Mouse (Mus musculus) testis, postnatal 14 days (tissue): ENCODE results near the gene Tarbp1.

Source experiments
- DNase-seq: peaks from one replicate; pipeline ENCODE4 v3.0.0; 2021; ENCODE audit warnings: low spot score

The Tarbp1 gene

DNA sequence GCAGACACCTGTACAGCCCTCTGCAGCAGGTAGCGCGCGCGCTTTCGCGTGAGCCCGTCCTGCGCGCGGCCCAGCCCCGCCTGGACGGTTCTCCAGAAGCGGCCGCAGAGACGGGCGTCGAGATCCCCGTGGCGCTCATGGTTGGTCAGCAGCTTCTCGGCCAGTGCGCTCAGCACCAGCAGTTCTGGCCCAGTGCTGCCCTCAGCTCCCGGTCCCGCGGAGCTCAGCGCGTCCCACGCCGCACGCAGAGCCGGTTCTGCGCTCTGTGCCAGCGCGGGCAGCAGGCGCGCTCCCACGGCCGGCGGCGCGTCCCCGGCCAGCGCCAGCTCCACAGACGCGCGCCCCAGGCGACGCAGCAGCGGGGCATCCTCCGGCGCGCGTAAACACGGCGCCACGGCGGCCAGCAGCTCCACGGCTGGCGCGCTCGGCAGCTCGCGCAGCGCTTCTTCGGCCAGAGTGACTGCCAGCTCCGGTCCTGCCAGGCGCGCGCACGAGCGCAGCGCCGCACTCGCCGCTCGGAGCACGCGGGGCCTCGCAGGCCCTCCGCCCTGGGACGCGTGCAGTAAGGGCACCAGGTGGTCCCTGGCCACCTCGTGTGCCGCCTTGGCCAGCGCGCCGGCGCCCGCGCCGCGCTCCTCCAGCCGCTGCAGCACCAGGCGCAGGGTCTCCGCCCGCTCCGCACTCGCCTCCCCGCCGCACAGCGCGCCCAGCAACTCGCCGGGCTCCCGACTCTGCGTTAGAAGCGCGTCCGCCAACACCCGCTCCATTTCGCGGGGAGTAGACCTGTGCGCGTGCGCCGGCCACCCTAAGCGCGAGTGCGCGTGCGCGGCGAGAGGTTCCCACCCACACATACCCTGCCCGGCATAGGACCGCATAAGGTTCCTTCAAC lies at the start of gene Tarbp1:
TSS of gene Tarbp1 (minus strand) at position 767 of the 889 bp plus-strand sequence.
- DNase-seq = peak; percentile 85

DNA sequence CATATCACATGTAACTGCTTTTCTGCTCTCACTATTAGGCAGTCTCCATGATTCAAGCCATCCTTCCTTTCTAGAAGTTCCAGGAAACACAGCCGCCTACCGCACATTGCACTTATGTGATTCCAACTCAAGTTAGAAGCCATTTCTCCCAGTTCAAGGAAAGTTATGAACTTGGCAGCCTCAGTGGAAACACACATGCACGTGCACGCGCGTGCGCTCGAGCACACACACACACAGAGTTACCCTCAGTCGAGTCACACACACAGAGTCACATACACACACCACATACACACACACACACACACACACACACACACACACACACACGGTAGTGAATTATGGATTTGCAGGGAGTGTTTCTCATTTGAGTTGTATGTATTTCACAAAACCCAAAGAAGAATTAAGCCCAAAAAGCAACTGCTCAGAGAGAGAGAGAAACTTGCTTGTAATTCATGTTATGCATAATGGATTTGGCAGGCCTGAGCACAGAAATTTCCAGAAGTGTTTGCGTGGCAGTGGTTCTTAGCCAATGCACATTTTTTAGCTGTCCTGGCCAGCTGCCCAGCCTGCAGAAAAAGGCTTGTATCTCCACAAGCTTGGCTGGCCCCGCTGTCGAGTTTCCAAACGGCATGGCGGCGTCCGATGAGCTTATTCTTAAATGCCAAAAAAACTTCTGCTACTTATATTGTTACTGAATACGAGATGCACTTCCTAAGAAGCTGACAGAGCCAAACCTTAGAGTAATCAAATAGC lies 49.5 kb upstream of the Tarbp1 start:
- DNase-seq = peak; percentile 74

DNA sequence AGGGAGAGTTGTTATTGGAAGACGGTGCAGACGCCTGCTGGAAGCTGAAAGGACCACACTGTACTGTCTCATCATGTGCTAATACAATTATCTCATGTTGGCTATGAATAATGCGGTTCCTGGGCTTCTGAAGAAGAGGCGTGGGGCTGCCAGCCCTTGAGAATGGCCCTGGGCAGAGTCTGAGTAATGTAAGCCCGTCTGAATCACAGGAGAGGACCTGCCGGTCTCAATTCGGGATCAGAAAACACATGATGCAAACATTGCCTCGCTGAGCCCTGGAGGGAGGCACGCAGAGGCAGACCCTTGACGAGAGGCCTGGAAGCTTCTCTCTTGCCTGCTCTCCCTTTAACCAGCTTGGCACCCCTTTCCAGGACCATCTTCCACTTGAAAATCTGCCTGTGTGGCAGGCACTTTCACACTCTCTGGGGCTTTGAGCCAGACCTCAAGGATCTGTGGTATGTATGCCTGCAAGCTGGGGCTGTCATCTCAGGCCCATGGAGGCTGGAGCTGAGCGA lies 48.3 kb upstream of the Tarbp1 start:
- DNase-seq = no peak

DNA sequence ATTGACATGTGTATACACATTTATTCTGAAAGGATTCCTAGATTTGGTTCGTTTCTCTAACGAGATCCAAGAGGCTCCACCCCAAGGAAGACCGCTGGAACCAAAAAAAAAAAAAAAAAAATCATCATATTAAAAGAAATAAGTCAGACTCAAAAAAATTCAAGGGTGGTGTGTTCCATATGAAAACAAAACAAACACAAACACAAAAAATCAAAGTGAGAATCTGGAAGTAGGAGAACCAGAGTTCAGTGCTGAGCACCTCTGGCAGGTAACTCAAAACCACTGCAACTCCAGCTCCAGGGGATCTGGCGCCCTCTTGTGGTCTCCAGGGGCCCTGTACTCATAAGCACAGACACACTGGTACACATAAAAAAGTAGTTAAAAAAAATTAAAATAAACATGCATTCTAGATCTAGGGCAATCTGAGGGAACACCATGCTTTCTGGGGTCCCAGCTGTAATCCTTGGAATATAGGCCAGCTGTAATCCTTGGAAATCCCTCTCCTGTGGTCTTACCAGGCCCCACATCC lies 44.6 kb upstream of the Tarbp1 start:
- DNase-seq = no peak

DNA sequence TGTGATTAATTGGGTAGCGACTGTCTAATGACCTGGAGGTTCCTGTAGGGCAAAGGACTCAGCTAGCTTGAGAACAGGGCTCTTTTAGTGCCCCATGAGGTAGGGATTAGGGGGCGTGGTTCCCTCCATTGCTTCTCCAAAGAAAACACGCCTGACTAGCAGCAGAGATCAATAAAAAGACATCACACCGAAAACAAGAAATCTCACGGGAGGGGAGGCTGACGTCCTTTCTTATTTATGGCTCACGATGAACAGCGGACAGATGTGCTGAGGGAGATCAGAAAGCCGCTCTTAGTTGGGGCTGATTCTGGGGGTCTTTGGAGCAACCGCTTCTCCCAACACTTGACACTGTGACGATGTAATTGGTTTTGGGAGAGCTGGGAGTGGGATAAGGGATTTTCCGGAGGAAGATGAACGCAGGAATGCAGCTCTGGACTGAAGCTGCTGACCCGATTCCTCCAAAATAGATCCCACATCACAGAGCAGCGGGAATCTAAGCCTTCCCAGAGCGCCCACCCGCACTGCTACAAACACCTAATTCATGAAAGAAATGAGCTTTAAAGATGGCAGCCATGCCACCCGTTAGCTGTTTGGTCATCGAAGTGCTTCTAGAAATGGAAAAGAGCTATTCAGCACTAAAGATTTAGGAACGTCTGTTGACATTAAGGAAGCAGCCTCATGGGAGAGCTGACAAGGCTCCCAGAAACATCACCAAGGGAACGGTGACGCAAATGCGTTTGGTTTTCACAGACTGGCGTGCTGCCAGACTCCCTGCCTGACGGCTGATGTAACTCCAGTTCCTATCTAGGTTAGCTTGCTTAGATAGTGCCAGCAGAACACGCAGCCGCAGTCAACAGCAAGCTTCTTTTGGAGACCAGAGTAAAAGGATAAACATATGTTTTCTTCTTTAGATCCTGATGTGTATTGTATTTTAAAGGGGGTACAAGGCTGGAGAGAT lies 42.0 kb upstream of the Tarbp1 start:
- DNase-seq = peak; percentile 74

DNA sequence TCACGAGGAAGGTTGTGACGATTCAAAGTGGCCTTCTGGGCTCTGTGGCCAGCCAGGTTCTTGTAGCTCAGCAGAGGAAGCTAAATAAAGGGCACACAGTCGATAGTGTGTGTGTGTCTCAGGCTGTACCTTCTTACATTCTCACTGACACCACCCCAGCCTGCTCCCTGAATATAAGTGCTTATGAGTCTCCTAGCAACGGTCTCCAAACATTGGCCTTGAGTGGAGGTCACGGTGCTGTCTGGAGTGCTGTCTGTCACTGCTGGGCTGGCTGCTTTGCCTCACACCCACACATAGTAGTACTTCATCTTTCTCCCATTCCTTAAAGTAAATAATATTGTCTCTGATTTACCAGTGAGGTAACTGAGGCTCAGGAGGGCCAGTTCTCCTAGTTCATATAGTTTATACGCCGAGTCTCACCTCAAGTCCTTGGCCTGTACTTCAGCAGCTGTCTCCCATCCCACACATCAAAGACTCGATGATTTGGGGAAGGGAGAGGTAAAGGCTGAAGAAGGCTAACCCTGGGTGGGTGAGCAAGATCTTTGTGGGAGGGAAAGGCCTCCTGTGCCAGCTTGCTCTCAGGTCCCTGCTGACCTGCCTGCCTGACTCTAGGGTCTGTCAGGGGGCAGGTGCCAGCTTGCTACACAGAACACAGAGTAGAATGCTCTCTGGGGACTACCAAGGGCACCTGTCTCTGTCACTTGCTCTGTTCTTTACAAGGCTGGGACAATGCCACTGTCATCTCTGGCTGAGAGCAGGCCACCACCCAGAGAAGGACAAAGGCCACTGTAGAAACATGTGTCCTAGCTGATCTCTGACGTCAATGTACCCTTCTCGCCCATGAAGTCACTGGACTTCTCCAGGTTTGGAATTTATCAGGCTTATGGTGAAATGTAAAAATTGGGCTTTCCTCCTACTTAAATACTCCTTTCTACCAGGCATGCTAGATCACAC lies 39.4 kb upstream of the Tarbp1 start:
- DNase-seq = no peak

DNA sequence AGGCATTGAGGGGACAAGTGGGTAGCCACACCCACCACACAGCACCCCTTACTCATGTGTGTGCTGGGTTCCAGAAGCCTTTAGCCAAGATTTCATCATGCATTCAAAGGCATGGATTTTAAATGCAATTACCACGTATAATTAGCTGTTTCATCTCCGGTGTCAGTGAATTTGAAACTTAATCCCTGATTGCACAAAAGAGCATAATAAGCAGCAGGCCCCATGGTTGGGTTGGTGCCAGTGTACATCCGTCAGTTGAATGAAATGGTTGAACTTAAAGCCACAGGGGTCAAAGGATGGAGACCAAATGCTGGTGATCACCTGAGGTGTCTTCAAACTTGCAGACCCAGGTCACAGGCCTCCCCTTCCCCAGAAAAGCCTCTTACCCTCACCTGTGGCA lies 36.0 kb upstream of the Tarbp1 start:
- DNase-seq = no peak

DNA sequence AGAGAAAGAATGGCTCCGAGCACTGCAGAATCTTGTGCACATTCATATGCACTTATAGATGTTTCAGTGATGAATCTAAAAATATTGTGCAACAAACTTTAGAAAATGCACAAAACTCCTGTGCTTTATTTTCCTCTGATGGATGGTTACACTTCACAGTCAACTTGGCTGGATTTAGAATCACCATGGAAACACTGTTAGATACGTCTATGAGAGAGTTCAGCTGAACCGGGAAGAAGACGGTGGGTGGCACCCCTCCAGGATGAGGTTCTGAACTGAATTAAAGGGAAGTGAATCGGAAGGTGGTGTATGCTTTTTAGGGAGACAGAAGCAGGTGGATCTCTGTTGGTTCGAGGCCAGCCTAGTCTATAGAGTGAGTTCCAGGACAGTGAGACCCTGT lies 34.8 kb upstream of the Tarbp1 start:
- DNase-seq = no peak

DNA sequence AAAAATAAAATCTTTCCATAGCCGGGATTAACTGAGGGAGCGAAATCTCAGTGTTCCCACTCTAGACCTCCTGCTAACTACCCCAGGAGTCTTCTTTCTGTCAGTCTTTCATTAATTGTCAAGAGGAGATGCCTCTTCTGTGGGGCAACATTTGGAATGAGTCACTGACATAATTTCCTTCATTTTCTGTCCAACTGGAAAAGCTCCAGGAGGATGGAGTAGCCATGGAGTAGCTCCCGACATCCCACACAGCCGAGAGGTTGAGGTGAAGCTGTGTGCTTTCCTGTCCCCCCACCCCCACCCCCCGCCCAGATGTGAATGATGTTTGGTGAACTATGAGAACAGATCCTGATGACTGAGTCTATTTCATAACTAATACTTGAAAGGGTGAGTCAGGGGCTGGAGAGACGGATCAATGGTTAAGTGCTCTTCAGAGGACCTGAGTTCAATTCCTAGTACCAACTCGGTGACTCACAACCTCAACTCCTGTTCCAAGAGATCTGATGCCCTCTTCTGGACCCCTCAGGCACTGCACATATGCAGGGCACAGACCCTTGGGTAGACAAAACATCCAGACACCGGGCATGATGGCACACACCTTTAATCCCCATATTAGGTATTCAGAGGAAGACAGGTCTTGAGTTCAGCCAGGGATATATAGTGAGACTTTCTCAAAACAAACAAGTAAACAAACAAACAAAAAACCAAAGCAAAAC lies 34.2 kb upstream of the Tarbp1 start:
- no peak for DNase-seq

DNA sequence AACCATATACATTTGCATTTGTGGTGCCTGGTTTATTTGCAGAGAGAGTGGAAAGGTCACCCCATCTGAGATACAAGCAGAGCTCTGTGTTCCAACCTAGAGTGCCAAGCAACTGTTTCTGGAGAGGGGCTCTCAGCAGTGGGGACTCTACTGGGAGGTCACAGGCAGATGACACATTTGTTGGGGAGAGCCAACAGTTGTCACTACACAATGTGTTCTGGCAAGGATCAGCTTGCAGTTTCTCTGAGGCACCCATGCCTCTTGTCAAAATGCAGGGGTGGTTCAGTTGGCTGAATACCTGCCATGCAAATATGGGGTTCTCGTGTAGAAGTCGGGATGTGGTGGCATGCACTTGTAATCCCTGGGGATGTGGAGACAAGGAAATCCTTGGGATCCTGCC lies 33.4 kb upstream of the Tarbp1 start:
- DNase-seq = no peak

DNA sequence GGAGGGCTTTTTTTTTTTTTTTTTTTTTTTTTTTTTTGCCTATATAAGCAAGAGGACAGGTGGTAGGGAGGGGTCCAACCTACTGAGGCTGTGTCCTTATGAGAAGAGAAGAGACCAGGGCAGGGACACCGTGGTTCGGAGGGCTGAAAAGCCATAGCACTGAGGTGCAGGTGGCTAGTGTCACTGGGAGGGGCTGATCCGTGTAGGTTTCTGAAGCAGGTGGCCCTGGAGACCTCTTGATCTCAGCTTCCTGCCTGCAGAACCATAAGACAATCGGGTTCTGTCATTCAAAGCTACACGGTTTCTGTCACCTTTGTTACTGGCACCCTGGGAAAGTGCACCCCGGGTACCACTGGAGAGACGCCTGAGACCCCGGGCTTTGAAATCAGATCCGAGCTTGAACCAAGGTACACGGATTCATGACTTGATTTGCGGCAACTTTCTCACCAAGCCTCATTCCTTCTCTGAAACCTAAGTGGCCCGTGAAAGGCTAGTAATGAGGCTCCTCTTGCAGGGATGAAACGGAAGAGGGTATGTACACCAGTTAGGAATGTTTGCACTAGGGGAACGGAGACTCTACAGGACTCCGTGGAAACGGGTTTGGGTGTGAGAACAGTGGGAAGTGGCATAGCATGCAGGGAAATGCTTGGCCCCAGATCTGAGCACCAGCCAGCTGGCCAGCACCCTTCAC lies 29.8 kb upstream of the Tarbp1 start:
- DNase-seq = no peak

DNA sequence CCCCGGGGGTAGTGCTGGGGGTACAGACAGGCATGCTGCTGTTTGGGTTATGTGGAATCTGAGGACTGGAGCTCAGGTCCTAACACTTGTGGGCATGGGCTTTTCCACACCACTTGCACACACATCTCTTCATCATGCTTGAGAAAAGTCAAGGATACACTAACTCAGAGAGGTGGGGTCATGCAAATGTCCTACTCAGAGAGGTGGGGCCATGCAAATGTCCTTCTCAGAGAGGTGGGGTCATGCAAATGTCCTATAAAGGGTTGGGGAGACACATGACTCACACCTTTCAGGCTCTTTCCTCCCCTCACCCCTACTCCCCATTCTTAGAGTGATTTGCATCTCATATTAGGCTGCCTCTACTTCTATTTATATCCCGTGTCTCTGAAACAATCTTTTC lies 27.9 kb upstream of the Tarbp1 start:
- DNase-seq = no peak

DNA sequence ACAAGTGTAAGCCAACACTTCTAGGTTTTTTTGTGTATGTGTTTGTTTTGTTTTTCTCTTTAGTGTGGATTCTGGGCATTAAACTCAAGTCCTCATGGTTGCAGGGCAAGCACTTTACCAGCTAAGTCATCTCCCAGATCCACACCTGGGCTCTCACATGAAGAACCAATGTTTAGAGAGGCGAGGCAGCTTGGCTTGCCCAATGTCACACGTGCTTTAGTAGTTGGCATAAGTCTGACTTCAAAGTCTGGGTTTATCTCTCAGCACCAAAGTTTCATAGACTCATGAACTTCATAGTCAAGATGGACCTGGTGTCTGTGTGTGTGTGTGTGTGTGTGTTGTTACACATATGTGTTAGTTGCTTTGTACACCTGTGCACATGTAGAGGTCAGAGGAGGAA lies 24.5 kb upstream of the Tarbp1 start:
- DNase-seq = no peak

DNA sequence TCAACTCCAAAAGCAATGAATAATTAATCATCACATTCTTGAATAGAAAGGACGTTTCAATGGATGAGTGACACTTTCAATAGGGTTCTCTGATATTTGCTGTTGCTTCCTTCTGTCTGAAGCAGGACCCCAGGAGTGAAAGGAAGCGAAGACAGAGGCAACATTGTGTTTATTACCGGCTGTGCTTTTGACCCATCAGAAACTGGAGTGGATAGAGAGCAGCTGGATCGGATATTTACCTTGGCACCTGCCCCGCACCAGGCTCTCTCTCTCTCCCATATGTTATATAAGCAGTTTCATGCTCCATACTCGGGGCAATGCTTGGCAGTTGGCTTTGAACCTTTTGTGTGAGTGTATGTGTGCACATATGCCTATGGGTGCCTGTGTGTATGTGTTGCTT lies 23.6 kb upstream of the Tarbp1 start:
- no peak for DNase-seq

DNA sequence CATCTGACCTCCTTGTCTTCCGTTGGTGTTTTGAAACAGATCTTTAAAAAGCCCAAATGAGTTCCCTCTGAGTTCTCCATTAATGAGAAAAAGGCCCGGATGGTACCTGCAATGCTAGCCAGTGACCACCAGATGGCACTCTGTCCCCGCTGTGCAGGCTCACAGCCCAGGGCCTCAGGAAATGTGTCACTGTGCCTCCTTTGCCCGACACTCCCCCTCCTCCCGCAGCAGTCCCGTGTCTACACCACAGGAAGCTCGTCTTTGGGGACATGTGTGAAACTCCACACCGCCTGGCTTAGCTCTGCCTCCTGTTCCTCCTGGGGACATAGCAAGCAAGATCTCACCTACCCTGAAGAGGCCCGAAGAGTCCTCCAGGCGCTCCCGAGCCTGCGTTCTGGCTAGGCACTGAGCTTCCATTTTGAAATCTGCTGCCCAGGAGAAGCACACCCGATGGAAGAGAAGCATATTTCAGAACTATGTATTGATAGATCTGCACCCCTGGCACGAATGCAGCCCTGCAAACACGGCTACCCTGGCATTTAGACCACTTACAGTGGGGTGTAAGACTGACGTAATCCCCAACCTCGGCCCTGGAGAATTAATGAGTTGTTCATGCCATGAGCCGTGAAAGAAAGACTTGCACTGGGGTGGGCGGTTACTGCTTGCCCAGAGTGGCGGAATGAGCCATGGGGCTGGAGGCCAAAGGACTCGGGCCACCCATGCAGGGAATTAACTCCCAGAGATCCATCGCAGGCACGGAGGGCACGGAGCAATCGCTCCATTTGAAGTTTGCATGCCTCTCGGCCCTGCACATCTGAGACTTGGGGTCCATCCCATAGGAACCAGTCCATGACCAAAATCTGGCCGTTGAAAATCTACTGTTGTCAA lies 22.9 kb upstream of the Tarbp1 start:
- peak; percentile 82 for DNase-seq

DNA sequence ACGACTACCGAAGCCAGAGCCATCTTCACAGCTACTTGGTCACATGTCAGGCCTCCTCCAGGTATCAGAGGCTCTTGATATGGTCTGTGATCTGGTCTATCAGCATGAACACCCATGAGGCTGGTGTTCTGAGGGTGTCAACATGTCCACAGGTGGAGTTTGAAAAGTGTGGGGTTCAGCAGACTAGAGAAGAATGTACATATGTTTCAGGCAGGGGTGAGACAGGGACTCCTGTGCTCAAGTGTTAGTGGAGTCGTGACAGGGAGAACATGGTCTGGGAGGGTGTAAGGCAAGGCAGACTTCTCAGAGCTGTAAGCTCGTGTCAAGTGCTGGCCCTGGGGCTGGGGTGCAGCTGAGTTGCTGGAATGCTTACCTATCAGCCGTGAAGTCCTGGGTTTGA lies 22.1 kb upstream of the Tarbp1 start:
- DNase-seq = no peak

DNA sequence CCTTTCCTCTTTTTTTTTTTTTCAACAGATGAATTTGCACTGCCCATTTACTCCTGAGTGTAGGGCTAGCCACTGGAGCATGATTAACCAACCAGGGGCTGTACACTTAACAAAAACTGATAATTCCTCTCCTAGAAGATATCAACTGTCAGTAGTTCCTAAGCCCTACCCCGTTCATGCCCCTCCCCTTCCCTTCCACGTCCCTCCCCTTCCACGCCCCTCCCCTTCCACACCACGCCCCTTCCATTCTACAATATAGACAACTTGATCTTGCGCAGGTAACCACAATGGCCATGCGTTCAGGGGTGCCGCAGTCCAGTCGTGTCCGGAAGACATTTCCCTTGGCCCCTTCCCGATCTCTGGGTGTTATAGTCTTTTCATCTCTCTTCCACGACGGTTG lies 20.6 kb upstream of the Tarbp1 start:
- no peak for DNase-seq
